Mouse (Mus musculus): ENCODE measurements at regions not wholly inside any gene's neighbourhood (a gene's known extent, or its start where the extent isn't known, plus 50 kb on each side); places are given as distances from the start of the nearest gene placed in this dataset.

DNA sequence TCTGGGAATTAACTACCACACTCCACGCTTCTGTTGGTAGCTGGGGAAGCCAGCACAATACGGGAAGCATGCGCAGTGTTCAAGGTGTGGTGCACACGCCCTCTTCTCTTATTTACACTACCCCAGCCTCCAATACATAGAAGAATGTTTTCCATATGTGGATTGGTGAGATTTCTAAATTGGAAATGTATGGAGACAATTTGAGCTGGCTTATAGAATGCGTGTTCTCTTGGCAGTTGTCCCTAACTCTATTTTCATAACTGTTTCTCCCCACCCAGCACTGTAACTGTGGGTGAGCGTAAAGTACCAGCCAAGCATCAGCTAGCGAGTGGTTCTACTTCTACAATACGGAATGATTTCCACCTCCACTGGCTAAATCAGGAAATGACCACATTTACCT, 102.6 kb upstream of the Mbnl2 start:
- TF ChIP-seq CTCF (IDR thresholded peaks at IDR 0.05; ENCODE audit: borderline replicate concordance, insufficient read depth, low read length) (no peak), POLR2A (IDR thresholded peaks at IDR 0.05; ENCODE audit: low read depth, low read length) (no peak)
